Comparison of ENCODE assay signal across 13 mouse cellular contexts in genomic region chr13:19640203-19640851, GRCm38 (mm10). TPM values are rescaled to one million over a fixed set of nuclear protein-coding genes. Genes with fewer than 3 reads are reported as not detected.
DNase-seq lines count a peak whose midpoint lies in the region; ATAC-seq and TF ChIP-seq lines count a peak whose summit lies in the region.
"Had no signal": no experiment of that assay in that cellular context is flagged by ENCODE, and none has a peak within 500 bp of the region (broad histone marks: within the 10 kb centered on the region; RNA-seq: fewer than 3 reads in every experiment).

No protein-coding gene starts in this region.

- H3K9me3 ChIP-seq in kidney, embryonic 15.5 days (replicated peaks), result no peaks in the 10 kb centered on the region
- H3K9me3 ChIP-seq: intestine, embryonic 15.5 days; liver, embryonic 15.5 days had no signal

- ATAC-seq in cerebellum, adult (ENCODE audit: insufficient number of reproducible peaks, low FRiP score, low TSS enrichment), result no peak
- ATAC-seq in kidney, embryonic 15.5 days (replicated peaks; ENCODE audit: low FRiP score), result 0 out of 2 replicates have a peak, but pooled peaks have one; percentile 29
- ATAC-seq: intestine, embryonic 15.5 days had no signal

- H3K4me3 ChIP-seq in kidney, embryonic 15.5 days (replicated peaks), result no peak overlapping the region
- H3K4me3 ChIP-seq: intestine, embryonic 15.5 days; liver, embryonic 15.5 days; myocyte had no signal

- H3K27ac ChIP-seq in kidney, embryonic 15.5 days, result no peak overlapping the region
- H3K27ac ChIP-seq: intestine, embryonic 15.5 days; liver, embryonic 15.5 days had no signal

- TF ChIP-seq POLR2A in brain, embryonic 14.5 days (IDR thresholded peaks at IDR 0.05; ENCODE audit: borderline replicate concordance, extremely low read depth, insufficient read depth, insufficient read length, poor library complexity, severe bottlenecking), result no peak

- 81% methylated on average over 2 of the region's 2 CpGs for WGBS in kidney, embryonic 15.5 days

- no peak for TF ChIP-seq CTCF in brain, embryonic 14.5 days (IDR thresholded peaks at IDR 0.05; ENCODE audit: borderline replicate concordance, extremely low read depth, insufficient read depth, insufficient read length)

- H3K27me3 ChIP-seq in kidney, embryonic 15.5 days, result no peaks in the 10 kb centered on the region
- H3K27me3 ChIP-seq: intestine, embryonic 15.5 days; liver, embryonic 15.5 days had no signal

- no peak overlapping the region for H3K4me2 ChIP-seq in kidney, embryonic 15.5 days
- H3K4me2 ChIP-seq: intestine, embryonic 15.5 days; liver, embryonic 15.5 days had no signal

- H3K9ac ChIP-seq in kidney, embryonic 15.5 days, result no peak overlapping the region
- H3K9ac ChIP-seq: intestine, embryonic 15.5 days; liver, embryonic 15.5 days had no signal

- no peaks in the 10 kb centered on the region for H3K4me1 ChIP-seq in kidney, embryonic 15.5 days
- H3K4me1 ChIP-seq: intestine, embryonic 15.5 days; liver, embryonic 15.5 days had no signal

- DNase-seq in cerebellum, postnatal 14 days, result peak; percentile 28 to 44
- no peak for DNase-seq in kidney, adult 11 months
- DNase-seq in 3T3-L1 (ENCODE audit: low read depth, low spot score), result peak; percentile 58
- peak; percentile 44 for DNase-seq in brain, embryonic 14.5 days (ENCODE audit: low read depth)
- DNase-seq in embryo, embryonic 11 days, result no peak
- DNase-seq in embryo, embryonic 10.5 days (ENCODE audit: low spot score), result no peak
- DNase-seq: gastrocnemius, postnatal 36 days; layer of hippocampus, postnatal 36 days had no signal

- H3K36me3 ChIP-seq in kidney, embryonic 15.5 days, result no peaks in the 10 kb centered on the region
- H3K36me3 ChIP-seq: intestine, embryonic 15.5 days; liver, embryonic 15.5 days had no signal

RNA-seq across cellular contexts. Expression of gene Sfrp4, which starts 17.4 kb away (rescaled TPM):
- polyA plus RNA-seq in kidney, embryonic 15.5 days (2015; fragmentation: Nextera tagmentation; extraction: Ambion mirVana), result 4.1 and 6.4 TPM in 2 replicates
- 3.2 and 3.4 TPM in 2 replicates for polyA plus RNA-seq in brain, embryonic 14.5 days (2012; rRNA removed)

RNA-seq across cellular contexts. Expression of gene Epdr1, which starts 20.6 kb away (rescaled TPM):
- polyA plus RNA-seq in kidney, embryonic 15.5 days (2015; fragmentation: Nextera tagmentation; extraction: Ambion mirVana), result 24.7 and 25.3 TPM in 2 replicates
- polyA plus RNA-seq in brain, embryonic 14.5 days (2012; rRNA removed), result 15.5 and 19.3 TPM in 2 replicates

RNA-seq across cellular contexts. Expression of gene Nme8, which starts 57.3 kb away (rescaled TPM):
- polyA plus RNA-seq in kidney, embryonic 15.5 days (2015; fragmentation: Nextera tagmentation; extraction: Ambion mirVana), result not detected in 2 replicates
- 0.07 TPM in 1 of 2 replicates, not detected in the other for polyA plus RNA-seq in brain, embryonic 14.5 days (2012; rRNA removed)
- polyA plus RNA-seq: intestine, embryonic 15.5 days; liver, embryonic 15.5 days; myocyte had no signal

Comparison
In these comparisons a context has a peak if more than half of its experiments do, and no peak if none do; other contexts are left out.
1. DNase-seq: peak in cerebellum, postnatal 14 days (2 of 2), 3T3-L1 (single experiment) and brain, embryonic 14.5 days (single experiment); none in kidney, adult 11 months (single experiment), embryo, embryonic 11 days (single experiment) and embryo, embryonic 10.5 days (single experiment).